Comparison of ENCODE assay signal across 29 mouse cellular contexts in genomic region chr17:48557823-48558715, GRCm38 (mm10).
DNase-seq lines count a peak whose midpoint lies in the region; ATAC-seq and TF ChIP-seq lines count a peak whose summit lies in the region.
"Had no signal": no experiment of that assay in that cellular context is flagged by ENCODE, and none has a peak within 500 bp of the region (broad histone marks: within the 10 kb centered on the region; RNA-seq: fewer than 3 reads in every experiment).

No protein-coding gene starts in this region.

- no peaks in the 10 kb centered on the region for H3K36me3 ChIP-seq in MEL (ENCODE audit: control insufficient read depth in 1 of 2, insufficient read depth in 2 of 2, low read length in 2 of 2)
- H3K36me3 ChIP-seq: embryonic facial prominence, embryonic 12.5 days; forebrain, embryonic 10.5 days; forebrain, embryonic 15.5 days; liver, embryonic 12.5 days; neural tube, embryonic 12.5 days had no signal

- no peaks in the 10 kb centered on the region for H3K9me3 ChIP-seq in MEL (replicated peaks; ENCODE audit: insufficient read depth, low read length)
- H3K9me3 ChIP-seq: embryonic facial prominence, embryonic 12.5 days; forebrain, embryonic 10.5 days; forebrain, embryonic 15.5 days; liver, embryonic 12.5 days; neural tube, embryonic 12.5 days had no signal

- H3K4me1 ChIP-seq in MEL (ENCODE audit: control insufficient read depth in 1 of 2, insufficient read depth in 2 of 2, low read length in 2 of 2), result no peaks in the 10 kb centered on the region
- H3K4me1 ChIP-seq: embryonic facial prominence, embryonic 12.5 days; forebrain, embryonic 15.5 days; liver, embryonic 12.5 days; neural tube, embryonic 12.5 days had no signal

- no peak for TF ChIP-seq POLR2A in MEL (IDR thresholded peaks at IDR 0.05; ENCODE audit: control insufficient read depth in 1 of 2, insufficient read depth in 1 of 2, low read depth in 1 of 2, low read length in 2 of 2, poor library complexity in 1 of 2)

- no peak overlapping the region for H3K9ac ChIP-seq in MEL (ENCODE audit: control insufficient read depth, low read depth, low read length, poor library complexity, severe bottlenecking)
- H3K9ac ChIP-seq: embryonic facial prominence, embryonic 12.5 days; forebrain, embryonic 15.5 days; liver, embryonic 12.5 days; liver, postnatal 0 days; neural tube, embryonic 12.5 days had no signal

- TF ChIP-seq CTCF in MEL (IDR thresholded peaks at IDR 0.05 in 2 of 3, conservative IDR thresholded peaks at IDR 0.05 in 1 of 3; ENCODE audit: control insufficient read depth in 1 of 3, insufficient read depth in 1 of 3, low read depth in 2 of 3, low read length in 3 of 3, poor library complexity in 1 of 3, severe bottlenecking in 1 of 3), result no peak

- no peaks in the 10 kb centered on the region for H3K79me2 ChIP-seq in MEL (ENCODE audit: control insufficient read depth, insufficient read depth, low read length, poor library complexity)

- no peak for TF ChIP-seq EP300 in MEL (IDR thresholded peaks at IDR 0.05; ENCODE audit: low read depth in 1 of 2, low read length in 2 of 2)

- no peak overlapping the region for H3K27ac ChIP-seq in MEL (ENCODE audit: control insufficient read depth, low read depth, low read length)
- H3K27ac ChIP-seq: embryonic facial prominence, embryonic 12.5 days; forebrain, embryonic 10.5 days; forebrain, embryonic 15.5 days; hindbrain, postnatal 0 days; liver, embryonic 12.5 days; neural tube, embryonic 12.5 days had no signal

- intact Hi-C loops in left cerebral cortex, postnatal 25 days (cut with DNase I), result no loop called here

- peak; percentile 87 for ATAC-seq in granulocyte monocyte progenitor cell, adult 5-6 weeks (replicated peaks; ENCODE audit: poor library complexity, severe bottlenecking)
- peak; percentile 52; the same call in 1 of the 2 replicates for ATAC-seq in neutrophil, adult 5-6 weeks (ENCODE audit: extremely low read depth, insufficient number of reproducible peaks, low FRiP score, poor library complexity, severe bottlenecking)
- no peak for ATAC-seq in megakaryocyte-erythroid progenitor cell, adult 5-6 weeks (replicated peaks; ENCODE audit: low FRiP score, low TSS enrichment, poor library complexity, severe bottlenecking)
- ATAC-seq: forebrain, embryonic 15.5 days; hindbrain, postnatal 0 days; intestine, postnatal 0 days; liver, embryonic 12.5 days; liver, postnatal 0 days; midbrain, embryonic 16.5 days had no signal

- H3K27me3 ChIP-seq in MEL (ENCODE audit: control insufficient read depth in 1 of 2, insufficient read depth in 2 of 2, low read length in 2 of 2), result no peaks in the 10 kb centered on the region
- H3K27me3 ChIP-seq: embryonic facial prominence, embryonic 12.5 days; forebrain, embryonic 15.5 days; liver, embryonic 12.5 days; neural tube, embryonic 12.5 days had no signal

- H3K4me3 ChIP-seq in MEL (ENCODE audit: control insufficient read depth in 1 of 2, insufficient read depth in 1 of 2, low read depth in 2 of 2, low read length in 2 of 2), result no peak overlapping the region
- H3K4me3 ChIP-seq: embryonic facial prominence, embryonic 12.5 days; forebrain, embryonic 10.5 days; forebrain, embryonic 15.5 days; liver, embryonic 12.5 days; myocyte; neural tube, embryonic 12.5 days had no signal

- TF ChIP-seq RAD21 in MEL (IDR thresholded peaks at IDR 0.05; ENCODE audit: low read depth, low read length), result no peak

- peak; percentile 64 to 72 for DNase-seq in cerebellum, postnatal 14 days
- no peak for DNase-seq in cerebellum, adult 11 months
- DNase-seq in MEL (ENCODE audit: low read depth, low spot score), result peak; percentile 16
- no peak for DNase-seq in frontal cortex, postnatal 14 days (ENCODE audit: low spot score in 2 of 2)
- no peak for DNase-seq in left cerebral cortex, postnatal 25 days (ENCODE audit: low spot score in 2 of 2)
- DNase-seq: adrenal gland, postnatal 10 days; cerebellum, adult 18-20 months; cerebellum, postnatal 36 days; embryo, embryonic 11 days; gastrocnemius, postnatal 10 days; heart, postnatal 14 days; kidney, adult 9 months; kidney, postnatal 14 days; left cerebral cortex, postnatal 4 days; liver, postnatal 0 days; lung, postnatal 36 days; thymus, postnatal 14 days had no signal

TF ChIP-seq in MEL, 35 proteins besides CTCF, POLR2A, EP300 and RAD21:
- no peak for TF ChIP-seq TBP (IDR thresholded peaks at IDR 0.05; ENCODE audit: low read depth, low read length)
- no peak for TF ChIP-seq ETS1 (IDR thresholded peaks at IDR 0.05; ENCODE audit: low read depth, low read length)
- TF ChIP-seq MXI1 (IDR thresholded peaks at IDR 0.05; ENCODE audit: low read depth, low read length), result no peak
- TF ChIP-seq TCF12 (IDR thresholded peaks at IDR 0.05; ENCODE audit: low read depth, low read length), result no peak
- no peak for TF ChIP-seq POLR2AphosphoS2 (IDR thresholded peaks at IDR 0.05; ENCODE audit: low read length)
- TF ChIP-seq GABPA (IDR thresholded peaks at IDR 0.05; ENCODE audit: low read depth, low read length), result no peak
- TF ChIP-seq NELFE (IDR thresholded peaks at IDR 0.05; ENCODE audit: low read depth, low read length), result no peak
- no peak for TF ChIP-seq ZNF384 (IDR thresholded peaks at IDR 0.05; ENCODE audit: low read depth, low read length)

Comparison
In these comparisons a context has a peak if more than half of its experiments do, and no peak if none do; other contexts are left out.
1. DNase-seq: peak in cerebellum, postnatal 14 days (2 of 2) and MEL (single experiment); none in cerebellum, adult 11 months (single experiment), frontal cortex, postnatal 14 days (0 of 2) and left cerebral cortex, postnatal 25 days (0 of 2).